Mouse (Mus musculus) hindbrain, embryonic 15.5 days (tissue): ENCODE measurements at regions not wholly inside any gene's neighbourhood (a gene's known extent, or its start where the extent isn't known, plus 50 kb on each side); places are given as distances from the start of the nearest gene placed in this dataset.
"Not testable (repeated sequence)": the region's sequence is repeated elsewhere in the genome, so short reads cannot be mapped to it uniquely, and the experiment has no call there.

ENCODE experiments used
- ATAC-seq: fragments of 200-750 bp; cut with Nextera tagmentation; 2 replicates; pipeline ENCODE4 v1.8.0; 2017; ENCODE audit warnings: low read depth, moderate number of reproducible peaks, moderate TSS enrichment; ENCODE audit not compliant: low FRiP score
- H3K27ac ChIP-seq: fragments of 300-500 bp; sonication (generic); replicated peaks from 2 replicates; pipeline ENCODE4 v1.5.1; 2015; ENCODE audit warnings: mild to moderate bottlenecking, inconsistent platforms
- H3K27me3 ChIP-seq: fragments of 300-500 bp; sonication (generic); 2 replicates; pipeline ENCODE4 v1.6.1; 2015; ENCODE audit warnings: control low read depth, inconsistent platforms
- H3K36me3 ChIP-seq: fragments of 300-500 bp; sonication (generic); 2 replicates; pipeline ENCODE4 v1.6.1; 2015; ENCODE audit warnings: control low read depth, inconsistent platforms
- H3K4me1 ChIP-seq: fragments of 300-500 bp; sonication (generic); replicated peaks from 2 replicates; pipeline ENCODE4 v1.6.1; 2015; ENCODE audit warnings: control low read depth, inconsistent platforms
- H3K4me2 ChIP-seq: fragments of 300-500 bp; sonication (generic); 2 replicates; pipeline ENCODE4 v1.6.1; 2015; ENCODE audit warnings: moderate library complexity, mild to moderate bottlenecking, inconsistent platforms
- H3K4me3 ChIP-seq: fragments of 300-500 bp; sonication (generic); 2 replicates; pipeline ENCODE4 v1.5.1; 2015; ENCODE audit warnings: mild to moderate bottlenecking, inconsistent platforms
- H3K9ac ChIP-seq: fragments of 300-500 bp; sonication (generic); 2 replicates; pipeline ENCODE4 v1.6.1; 2015; ENCODE audit warnings: inconsistent platforms
- H3K9me3 ChIP-seq: fragments of 300-500 bp; sonication (generic); 2 replicates; pipeline ENCODE4 v1.6.1; 2016; ENCODE audit warnings: control low read depth, inconsistent platforms
- WGBS: fragments of 180-500 bp; shearing (Covaris S2); methylation state at CpG from one replicate; pipeline ENCODE4 v1.1.7; 2015; 5-methylcytosine and 5-hydroxymethylcytosine counted together

GRCm38 (mm10) chr6:37732385-37732784 lies 138.2 kb upstream of the Trim24 start:
- Histone ChIP-seq H3K27ac (no peak overlapping the region), H3K4me3 (no peak overlapping the region), H3K4me2 (no peak overlapping the region), H3K36me3 (no peaks in the 10 kb centered on the region), H3K9me3 (no peaks in the 10 kb centered on the region), H3K9ac (no peak overlapping the region), H3K27me3 (no peaks in the 10 kb centered on the region), H3K4me1 (no peaks in the 10 kb centered on the region)
- ATAC-seq = no peak
- whole genome bisulfite sequencing = 36% methylated on average over 10 of the region's 10 CpGs

DNA sequence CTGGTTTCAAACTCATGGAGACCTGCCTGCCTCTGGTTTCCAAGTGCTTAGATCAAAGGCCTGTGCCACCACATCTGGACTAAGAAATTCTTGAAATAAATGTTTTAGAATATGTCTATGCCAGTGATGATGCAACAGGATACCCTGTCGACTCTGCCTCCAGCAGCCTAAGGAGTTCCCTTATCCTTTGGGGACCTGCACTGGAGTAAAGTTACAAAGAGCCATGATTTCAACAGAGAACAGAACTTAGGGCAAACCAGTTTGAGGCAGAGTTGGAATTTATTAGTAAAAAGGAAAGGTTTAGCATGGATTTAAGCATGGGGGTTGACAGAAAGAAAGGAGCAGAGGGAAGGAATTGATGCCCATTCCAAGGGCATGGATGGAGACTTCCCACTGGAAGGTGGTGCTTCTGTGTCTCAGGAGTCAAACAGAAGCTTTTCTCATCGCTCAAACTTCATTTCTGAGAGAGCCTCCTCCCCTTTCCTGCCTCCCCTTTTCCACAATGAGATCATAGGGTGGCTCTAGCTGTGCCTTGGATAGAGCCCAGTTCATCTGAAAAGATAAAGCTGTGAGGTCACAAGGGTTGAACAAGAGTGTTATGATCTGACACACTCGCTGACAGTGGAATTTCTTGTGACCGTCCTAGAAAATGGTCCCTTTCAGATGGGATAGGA lies 135.2 kb upstream of the Trim24 start:
- Histone ChIP-seq H3K27me3 (no peaks in the 10 kb centered on the region), H3K4me2 (no peak overlapping the region), H3K9me3 (no peaks in the 10 kb centered on the region), H3K27ac (no peak overlapping the region), H3K4me3 (no peak overlapping the region), H3K4me1 (no peaks in the 10 kb centered on the region), H3K36me3 (no peaks in the 10 kb centered on the region), H3K9ac (no peak overlapping the region)
- ATAC-seq = no peak
- WGBS = 74% methylated on average over 4 of the region's 4 CpGs

DNA sequence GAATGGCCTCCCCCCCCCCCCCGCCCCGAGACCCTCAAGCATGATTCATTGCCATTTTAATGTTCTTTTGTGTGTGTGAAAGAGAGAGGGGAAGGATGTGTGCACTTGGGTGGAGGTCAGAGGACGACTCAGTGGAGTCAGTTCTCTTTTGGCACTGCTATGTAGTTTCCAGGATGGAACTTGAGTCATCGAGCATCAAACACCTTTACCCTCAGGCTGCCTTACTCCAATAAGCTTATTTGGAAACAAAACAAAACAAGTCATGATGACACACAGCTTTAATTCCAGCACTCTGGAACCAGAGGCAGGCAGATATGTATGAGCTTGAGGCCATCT lies 134.7 kb upstream of the Trim24 start:
- ATAC-seq = no peak
- H3K27me3 ChIP-seq = no peaks in the 10 kb centered on the region
- 80% methylated on average over 4 of the region's 4 CpGs for WGBS

GRCm38 (mm10) chr6:37740982-37741889 lies 129.4 kb upstream of the Trim24 start:
- ATAC-seq = no peak
- no peaks in the 10 kb centered on the region for H3K36me3 ChIP-seq
- H3K27ac ChIP-seq = no peak overlapping the region
- no peak overlapping the region for H3K9ac ChIP-seq
- H3K4me1 ChIP-seq = no peaks in the 10 kb centered on the region
- no peaks in the 10 kb centered on the region for H3K9me3 ChIP-seq
- H3K27me3 ChIP-seq = no peaks in the 10 kb centered on the region
- whole genome bisulfite sequencing = 87% methylated on average over 14 of the region's 14 CpGs
- H3K4me3 ChIP-seq = no peak overlapping the region
- H3K4me2 ChIP-seq = no peak overlapping the region

More for the DNA sequence above, 134.7 kb upstream of the Trim24 start:
- no peak overlapping the region for H3K4me3 ChIP-seq
- no peak overlapping the region for H3K9ac ChIP-seq
- no peak overlapping the region for H3K27ac ChIP-seq
- H3K36me3 ChIP-seq = no peaks in the 10 kb centered on the region
- no peak overlapping the region for H3K4me2 ChIP-seq
- no peaks in the 10 kb centered on the region for H3K4me1 ChIP-seq
- H3K9me3 ChIP-seq = no peaks in the 10 kb centered on the region

DNA sequence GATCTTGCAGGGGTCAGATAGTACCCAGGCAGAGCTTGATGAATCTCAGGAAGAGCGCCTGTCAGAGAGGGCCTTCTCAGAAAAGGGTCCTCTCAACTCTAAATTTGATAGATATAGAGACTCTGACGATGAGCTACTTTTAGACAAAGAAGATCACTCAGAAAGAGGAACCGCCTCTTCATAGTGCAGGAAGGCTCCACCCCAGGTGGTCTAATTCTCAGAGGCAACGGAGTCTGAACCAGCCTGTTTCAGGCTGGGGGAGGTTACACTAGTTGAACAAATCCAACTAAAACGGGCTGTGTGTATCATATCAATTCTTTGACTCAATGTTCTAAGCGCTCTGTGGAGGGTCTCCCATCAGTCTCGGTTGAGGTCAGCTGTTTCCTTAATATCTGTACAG lies 128.7 kb upstream of the Trim24 start:
- not testable (repeated sequence) for H3K4me1 ChIP-seq, H3K4me2 ChIP-seq, H3K27ac ChIP-seq, H3K4me3 ChIP-seq, H3K27me3 ChIP-seq, ATAC-seq, H3K9ac ChIP-seq, H3K36me3 ChIP-seq, H3K9me3 ChIP-seq
- whole genome bisulfite sequencing = 68% methylated on average over 7 of the region's 7 CpGs

DNA sequence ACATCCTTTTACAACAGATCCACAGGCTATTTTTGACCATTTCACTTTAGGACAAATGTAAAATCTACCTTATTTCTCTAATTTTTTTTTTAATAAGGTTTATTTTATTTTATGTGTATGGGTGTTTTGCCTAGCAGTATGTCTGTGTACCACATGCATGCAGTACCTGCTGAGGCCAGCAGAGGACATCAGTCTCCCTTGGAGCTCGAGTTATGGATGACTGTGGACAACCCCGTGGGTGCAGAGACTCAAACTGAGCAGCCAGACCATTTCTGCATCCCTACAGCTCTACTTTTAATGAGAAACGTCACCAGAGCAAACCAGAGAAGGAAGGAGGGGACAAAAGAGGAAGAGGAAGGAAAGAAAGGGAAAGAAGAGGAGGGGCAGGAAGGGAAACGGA lies 125.9 kb upstream of the Trim24 start:
- H3K9ac ChIP-seq = no peak overlapping the region
- H3K36me3 ChIP-seq = no peaks in the 10 kb centered on the region

DNA sequence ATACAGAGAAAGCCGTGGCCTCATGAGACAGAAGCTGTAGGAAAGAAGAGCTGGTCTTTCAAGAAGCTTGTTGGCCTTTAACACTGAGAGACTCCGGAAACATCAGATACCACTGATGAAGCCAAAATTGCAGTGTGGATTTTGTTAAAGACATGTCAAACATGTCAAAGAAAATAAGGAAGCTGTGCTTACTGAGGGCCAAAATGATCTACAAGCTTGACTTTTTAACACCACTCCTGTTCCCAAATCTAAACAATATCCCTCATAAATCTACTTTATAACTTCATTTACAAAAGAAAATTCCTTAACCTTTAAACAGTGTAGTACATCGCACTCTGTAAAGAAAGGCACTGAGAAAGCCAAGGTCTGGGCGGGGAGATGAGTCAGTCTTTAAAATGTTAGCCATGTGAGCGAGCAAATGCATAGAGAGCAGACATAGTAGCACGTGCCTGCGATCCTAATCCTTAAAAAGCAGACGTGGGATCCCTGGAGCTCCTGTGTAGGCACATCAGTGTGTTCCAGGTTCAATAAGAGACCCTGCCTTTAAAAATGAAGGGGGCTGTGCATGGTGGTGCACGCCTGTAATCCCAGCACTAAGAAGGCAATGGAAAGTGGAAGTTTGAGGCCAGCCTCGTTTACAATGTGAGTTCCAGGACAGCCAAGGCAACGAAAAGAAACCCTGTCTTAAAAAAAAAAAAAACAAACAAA lies 125.1 kb upstream of the Trim24 start:
- no peak overlapping the region for H3K9ac ChIP-seq
- ATAC-seq = no peak
- H3K4me2 ChIP-seq = no peak overlapping the region
- WGBS = 98% methylated on average over 11 of the region's 11 CpGs
- H3K4me1 ChIP-seq = no peaks in the 10 kb centered on the region
- no peak overlapping the region for H3K27ac ChIP-seq
- H3K9me3 ChIP-seq = no peaks in the 10 kb centered on the region
- no peaks in the 10 kb centered on the region for H3K27me3 ChIP-seq
- no peaks in the 10 kb centered on the region for H3K36me3 ChIP-seq
- no peak overlapping the region for H3K4me3 ChIP-seq

More for the DNA sequence above, 125.9 kb upstream of the Trim24 start:
- no peak for ATAC-seq
- Histone ChIP-seq H3K9me3 (no peaks in the 10 kb centered on the region), H3K27ac (no peak overlapping the region), H3K4me3 (no peak overlapping the region), H3K27me3 (no peaks in the 10 kb centered on the region), H3K4me2 (no peak overlapping the region), H3K4me1 (no peaks in the 10 kb centered on the region)
- 74% methylated on average over 4 of the region's 4 CpGs for WGBS

- not testable (repeated sequence) for H3K9ac ChIP-seq, H3K4me3 ChIP-seq, H3K4me2 ChIP-seq, H3K4me1 ChIP-seq, H3K27me3 ChIP-seq, H3K36me3 ChIP-seq, H3K27ac ChIP-seq, H3K9me3 ChIP-seq, ATAC-seq
- WGBS = 83% methylated on average over 4 of the region's 4 CpGs
Measured at GRCm38 (mm10) chr6:37747793-37748192, 122.8 kb upstream of the Trim24 start.

GRCm38 (mm10) chr6:37748296-37748980 lies 122.2 kb upstream of the Trim24 start:
- Histone ChIP-seq H3K27ac (no peak overlapping the region), H3K27me3 (no peaks in the 10 kb centered on the region), H3K9ac (no peak overlapping the region), H3K4me2 (no peak overlapping the region), H3K4me1 (no peaks in the 10 kb centered on the region), H3K9me3 (no peaks in the 10 kb centered on the region), H3K4me3 (no peak overlapping the region), H3K36me3 (no peaks in the 10 kb centered on the region)
- no peak for ATAC-seq
- 64% methylated on average over 8 of the region's 8 CpGs for WGBS

DNA sequence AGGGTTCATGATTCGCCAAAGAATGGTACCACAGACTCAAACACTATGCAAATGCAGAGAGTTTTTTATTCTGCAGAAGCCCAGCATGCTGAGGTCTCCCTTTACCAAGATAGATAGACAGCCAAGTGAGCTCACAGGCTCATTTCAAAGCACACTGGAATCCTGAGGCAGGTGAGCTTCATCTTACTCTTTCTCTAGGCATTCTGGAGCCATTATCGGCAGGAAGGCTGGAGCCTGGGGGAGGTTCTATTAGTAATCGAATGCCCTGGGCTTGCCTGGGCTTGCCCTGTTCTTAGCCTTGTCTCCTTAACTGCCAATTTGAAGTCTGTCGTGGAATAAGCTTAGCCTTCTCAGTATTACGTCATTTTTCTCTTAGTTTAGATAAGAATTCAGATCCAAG lies 121.6 kb upstream of the Trim24 start:
- Histone ChIP-seq H3K4me3 (no peak overlapping the region), H3K27me3 (no peaks in the 10 kb centered on the region), H3K9me3 (no peaks in the 10 kb centered on the region), H3K9ac (no peak overlapping the region), H3K27ac (no peak overlapping the region), H3K36me3 (no peaks in the 10 kb centered on the region), H3K4me2 (no peak overlapping the region), H3K4me1 (no peaks in the 10 kb centered on the region)
- 88% methylated on average over 5 of the region's 5 CpGs for WGBS
- no peak for ATAC-seq

DNA sequence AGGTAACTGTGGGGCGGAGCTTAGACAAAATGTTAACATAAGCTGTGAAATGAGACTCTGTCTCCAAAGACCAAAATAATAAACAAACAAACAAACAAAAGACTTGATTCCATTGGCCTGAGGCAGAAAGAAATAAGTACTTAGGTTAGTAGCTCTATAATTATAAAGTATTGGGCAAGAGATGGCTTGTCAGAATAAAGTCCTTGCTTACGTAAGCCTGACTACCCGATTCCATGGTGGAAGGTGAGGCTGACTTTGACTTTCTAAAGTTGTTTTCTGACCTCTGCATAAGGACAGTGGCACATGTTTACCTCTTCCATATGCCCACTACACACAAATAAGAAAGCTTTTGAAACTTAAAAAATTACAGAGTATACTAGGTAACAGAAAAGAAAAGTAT lies 120.3 kb upstream of the Trim24 start:
- 98% methylated on average over 3 of the region's 3 CpGs for WGBS
- no peak for ATAC-seq
- H3K27ac ChIP-seq = no peak overlapping the region

DNA sequence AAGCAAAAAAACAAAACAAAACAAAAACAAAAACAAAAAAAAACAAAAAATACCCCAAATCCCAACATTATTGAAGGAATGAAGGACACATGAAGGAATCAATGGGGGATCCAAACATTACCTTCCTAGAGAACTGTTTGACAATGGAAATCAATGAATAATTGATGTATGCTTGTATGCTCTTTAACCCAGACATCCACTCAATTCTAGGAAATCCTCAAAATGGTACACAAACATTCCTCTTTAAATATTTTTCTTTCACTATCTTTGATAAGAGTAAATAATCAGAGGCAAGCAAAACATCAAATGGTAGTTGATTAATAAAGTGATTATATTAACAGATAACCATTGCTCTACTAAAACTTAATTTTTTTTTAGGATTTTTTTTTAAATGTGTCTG lies 118.9 kb upstream of the Trim24 start:
- H3K4me2 ChIP-seq = no peak overlapping the region
- no peaks in the 10 kb centered on the region for H3K9me3 ChIP-seq
- no peaks in the 10 kb centered on the region for H3K4me1 ChIP-seq
- no peaks in the 10 kb centered on the region for H3K36me3 ChIP-seq
- no peaks in the 10 kb centered on the region for H3K27me3 ChIP-seq
- H3K9ac ChIP-seq = no peak overlapping the region
- H3K27ac ChIP-seq = no peak overlapping the region
- no peak overlapping the region for H3K4me3 ChIP-seq
- ATAC-seq = no peak

More for the DNA sequence above, 120.3 kb upstream of the Trim24 start:
- Histone ChIP-seq H3K4me1 (no peaks in the 10 kb centered on the region), H3K9me3 (no peaks in the 10 kb centered on the region), H3K36me3 (no peaks in the 10 kb centered on the region), H3K4me3 (no peak overlapping the region), H3K9ac (no peak overlapping the region), H3K4me2 (no peak overlapping the region), H3K27me3 (no peaks in the 10 kb centered on the region)
